Mouse (Mus musculus) right cerebral cortex, postnatal 25 days (tissue): Measurements from ENCODE around the gene Borcs7.

Source experiments
- DNase-seq: peaks from one replicate; pipeline ENCODE4 v3.0.0; 2022

The Borcs7 gene

GRCm38 (mm10) chr19:46665474-46665873, 24.2 kb upstream of the Borcs7 start:
- DNase-seq, result no peak

GRCm38 (mm10) chr19:46667300-46667699, 22.4 kb upstream of the Borcs7 start:
- DNase-seq, result no peak

- no peak for DNase-seq
Measured at GRCm38 (mm10) chr19:46668263-46668662, 21.4 kb upstream of the Borcs7 start.

DNA sequence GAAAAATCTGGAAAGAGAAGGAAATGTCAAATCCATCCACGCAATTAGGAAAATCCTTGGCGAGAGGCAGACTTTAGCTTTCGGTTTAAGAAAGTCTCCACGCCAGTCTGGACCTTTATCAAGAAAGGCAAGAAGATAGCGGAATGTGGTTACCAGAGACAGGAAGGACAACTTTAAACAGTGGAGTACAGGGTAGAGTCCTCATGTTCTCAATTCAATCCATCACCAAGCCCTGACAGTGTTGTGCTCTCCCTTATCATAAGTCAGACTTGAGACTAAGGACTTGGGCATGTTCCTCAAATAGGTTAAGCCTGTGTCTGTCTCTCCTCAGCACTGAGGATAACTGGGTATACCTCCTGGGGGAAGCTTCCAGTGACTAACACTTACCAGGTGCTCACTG, 19.9 kb upstream of the Borcs7 start:
- no peak for DNase-seq

- DNase-seq, result peak; percentile 45
Measured at GRCm38 (mm10) chr19:46670691-46671090, 19.0 kb upstream of the Borcs7 start.

DNA sequence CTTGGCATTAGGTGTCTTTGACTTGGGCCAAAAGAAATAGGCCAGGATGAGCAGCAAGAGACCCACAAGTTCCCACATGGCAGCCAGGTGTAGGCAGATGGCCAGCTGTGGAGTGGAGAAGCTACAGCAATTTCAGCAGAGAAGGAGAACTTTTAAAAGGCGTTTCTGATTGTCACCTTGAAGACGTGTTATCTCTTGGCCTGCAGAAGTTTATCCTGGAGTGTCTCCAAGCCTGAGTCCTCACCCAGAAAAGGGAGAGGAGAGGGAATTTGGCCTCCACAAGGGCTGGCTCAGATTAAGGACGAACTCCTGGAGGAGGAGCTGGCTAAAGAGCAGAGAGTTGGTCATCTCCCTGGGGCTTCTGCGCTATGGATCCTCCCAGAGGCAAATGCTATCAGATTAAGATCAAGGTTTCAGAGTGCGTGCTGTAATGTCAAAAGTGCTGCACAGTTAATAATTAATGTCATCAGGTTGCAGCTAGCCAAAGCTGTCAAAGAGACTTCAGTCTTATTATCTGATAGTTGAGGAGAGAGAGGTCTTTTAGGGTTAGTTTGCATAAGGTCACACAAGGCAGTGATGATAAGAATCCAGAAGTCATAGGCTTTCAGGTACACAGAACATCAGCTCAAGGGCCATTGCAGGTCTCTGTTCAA, 16.8 kb upstream of the Borcs7 start, which contains the start of gene Cyp17a1:
TSS of gene Cyp17a1 (minus strand) at position 407 of the 653 bp plus-strand sequence.
- no peak for DNase-seq

- DNase-seq, result no peak
Measured at GRCm38 (mm10) chr19:46675641-46676040, 14.1 kb upstream of the Borcs7 start.

DNA sequence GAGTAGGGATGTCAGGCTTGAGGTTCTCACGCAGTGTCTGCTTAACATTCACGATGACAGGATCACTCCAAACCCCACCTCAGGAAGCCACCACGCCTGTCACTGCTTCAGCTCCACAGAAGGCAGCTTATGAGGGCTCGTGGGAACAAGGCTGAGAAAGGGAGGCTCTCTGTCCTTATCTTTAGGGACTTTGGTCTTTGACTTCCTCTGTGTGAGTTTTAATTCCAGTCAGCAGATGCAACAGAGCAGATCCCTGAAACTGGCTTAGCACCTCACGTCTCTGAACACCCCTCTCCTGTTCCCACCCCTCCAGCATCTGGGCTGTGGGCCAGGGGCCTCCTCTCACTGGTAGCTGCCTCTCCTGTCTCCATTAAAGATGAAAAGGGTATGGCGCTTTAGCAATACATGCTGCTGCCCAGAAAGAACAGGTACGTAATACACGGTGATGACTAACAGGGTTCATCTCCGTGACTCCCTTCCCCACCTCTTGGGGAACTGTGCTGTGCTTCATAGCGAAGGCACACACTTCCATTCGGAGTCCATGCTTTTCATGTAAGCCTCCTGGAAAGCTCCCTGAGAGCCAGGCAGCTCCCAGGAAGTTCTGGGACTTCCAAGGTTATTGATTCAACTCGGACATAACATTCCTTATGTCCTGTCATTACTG, 9.9 kb upstream of the Borcs7 start:
- DNase-seq, result no peak

- DNase-seq, result no peak
Measured at GRCm38 (mm10) chr19:46690387-46690786, 681 bp downstream of the Borcs7 start.

GRCm38 (mm10) chr19:46691078-46691477, 1.4 kb downstream of the Borcs7 start:
- DNase-seq, result no peak

DNA sequence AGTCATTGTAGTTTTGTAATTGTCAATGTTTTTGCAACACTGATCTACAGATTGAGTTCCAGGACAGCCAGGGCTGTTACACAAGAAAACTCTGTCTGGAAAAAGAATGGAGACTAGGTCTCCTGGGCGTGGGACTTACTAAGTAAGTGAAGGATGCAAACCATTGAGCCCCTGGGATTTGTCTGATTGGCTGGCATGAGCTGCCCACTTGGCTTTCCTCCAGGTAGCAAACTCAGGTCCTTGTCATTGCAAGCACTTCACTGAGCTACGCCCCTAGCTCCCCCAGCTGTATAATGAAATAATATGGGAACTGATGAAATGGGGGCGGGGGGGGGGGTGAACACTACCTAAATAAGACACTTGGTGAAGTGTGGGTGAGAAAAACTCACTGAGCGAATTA, 3.4 kb downstream of the Borcs7 start:
- DNase-seq, result no peak

DNA sequence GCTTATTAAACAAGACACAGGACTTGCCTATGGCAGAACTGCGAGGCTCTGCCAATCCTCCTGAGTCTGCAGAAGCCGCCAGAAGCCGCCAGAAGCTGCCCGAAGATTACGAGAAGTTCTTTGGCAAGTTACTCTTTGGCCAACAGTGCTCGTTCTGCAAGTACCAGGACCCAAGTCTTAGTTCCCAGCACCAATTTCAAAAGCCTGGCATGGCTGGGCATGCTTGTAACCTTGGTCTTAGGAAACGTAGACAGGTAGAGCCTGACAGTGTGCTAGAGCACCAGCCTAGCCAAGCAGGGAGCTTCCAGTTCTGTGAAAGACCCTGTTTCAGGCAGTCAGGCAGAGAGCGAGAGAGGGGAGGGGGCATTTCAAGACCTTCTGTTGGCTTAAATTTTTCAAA, 6.8 kb downstream of the Borcs7 start:
- DNase-seq, result no peak

GRCm38 (mm10) chr19:46696943-46697342, 7.2 kb downstream of the Borcs7 start:
- DNase-seq, result no peak

GRCm38 (mm10) chr19:46697840-46698517, 8.3 kb downstream of the Borcs7 start:
- DNase-seq, result no peak

- peak; percentile 32 for DNase-seq
Measured at GRCm38 (mm10) chr19:46699011-46699481, 9.3 kb downstream of the Borcs7 start.

- DNase-seq, result no peak
Measured at GRCm38 (mm10) chr19:46701156-46701555, 11.4 kb downstream of the Borcs7 start.

DNA sequence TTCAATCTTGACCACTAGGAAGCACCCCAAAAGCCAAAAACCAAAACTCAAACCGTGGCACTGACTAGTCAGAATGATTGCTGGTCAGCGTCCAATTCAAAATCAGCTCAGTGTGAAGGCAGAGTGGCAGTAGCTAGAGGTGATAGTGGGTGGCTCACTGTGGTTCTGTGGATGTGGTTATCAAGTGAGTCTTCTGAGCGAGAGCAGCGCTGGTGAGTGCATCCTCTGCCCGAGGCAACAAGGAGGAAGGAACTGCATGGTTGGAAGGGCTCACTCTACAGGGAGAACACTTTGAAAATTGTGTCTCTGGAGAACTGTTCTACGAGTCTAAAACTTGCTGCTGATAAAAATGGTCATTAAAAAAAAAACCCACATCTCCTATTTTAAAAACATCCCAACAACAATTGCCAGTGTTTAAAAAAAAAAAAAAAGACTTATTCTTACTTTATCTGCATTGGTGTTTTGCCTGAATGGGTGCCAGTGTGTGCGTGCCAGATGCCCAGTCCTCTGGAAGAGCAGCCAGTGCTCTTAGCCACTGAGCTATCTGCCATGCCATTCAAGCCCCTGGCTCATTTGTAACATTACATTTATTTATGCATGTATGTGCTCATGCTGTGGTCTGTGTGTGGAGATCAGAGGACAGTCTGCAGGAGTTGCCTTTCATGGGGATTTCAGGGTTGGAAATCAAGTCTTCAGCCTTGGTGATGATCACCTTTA, 16.2 kb downstream of the Borcs7 start:
- no peak for DNase-seq

GRCm38 (mm10) chr19:46706540-46707295, 17.0 kb downstream of the Borcs7 start:
- no peak for DNase-seq

DNA sequence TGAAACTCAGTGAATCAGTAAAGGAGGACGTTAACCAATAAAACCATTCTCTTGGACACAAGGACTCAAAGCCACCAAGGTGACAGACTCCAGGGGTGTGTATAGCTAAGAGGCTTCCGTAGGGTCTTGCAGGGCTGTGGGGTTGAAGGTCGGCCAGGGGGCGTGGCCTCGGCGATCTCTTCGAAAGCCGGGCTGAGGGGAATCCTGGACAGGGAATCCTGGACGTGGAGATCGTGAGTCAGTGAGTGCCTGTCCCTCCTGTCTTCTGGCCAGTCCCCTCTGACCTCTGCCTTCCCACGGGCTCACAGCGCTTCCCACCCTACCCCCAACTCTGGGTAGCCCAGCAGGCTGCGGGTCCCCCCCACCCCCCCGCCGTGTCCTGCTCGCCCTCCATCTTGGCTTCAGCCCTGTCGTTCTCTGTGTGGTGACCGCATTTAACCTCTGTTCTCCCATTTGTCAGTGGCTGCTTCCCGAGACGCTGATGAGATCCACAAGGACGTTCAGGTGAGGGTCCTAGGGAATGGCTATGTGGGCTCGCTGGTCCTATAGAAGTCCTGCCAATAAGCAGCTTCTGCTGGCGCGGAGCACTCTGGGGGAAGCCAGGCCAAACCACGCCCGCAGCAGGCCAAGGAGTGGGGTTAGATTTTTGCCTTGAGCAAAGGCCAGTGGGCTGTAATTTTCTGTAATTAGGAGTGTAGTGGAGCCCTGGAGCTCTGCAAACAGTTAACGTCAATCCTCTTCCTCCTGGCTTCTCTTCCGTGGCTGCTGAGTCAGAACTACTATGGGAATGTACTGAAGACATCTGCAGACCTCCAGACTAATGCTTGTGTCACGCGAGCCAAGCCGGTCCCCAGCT, 17.8 kb downstream of the Borcs7 start, which contains the start of gene As3mt:
TSS of gene As3mt (plus strand) at position 163 of the 856 bp plus-strand sequence.
- no peak for DNase-seq

DNA sequence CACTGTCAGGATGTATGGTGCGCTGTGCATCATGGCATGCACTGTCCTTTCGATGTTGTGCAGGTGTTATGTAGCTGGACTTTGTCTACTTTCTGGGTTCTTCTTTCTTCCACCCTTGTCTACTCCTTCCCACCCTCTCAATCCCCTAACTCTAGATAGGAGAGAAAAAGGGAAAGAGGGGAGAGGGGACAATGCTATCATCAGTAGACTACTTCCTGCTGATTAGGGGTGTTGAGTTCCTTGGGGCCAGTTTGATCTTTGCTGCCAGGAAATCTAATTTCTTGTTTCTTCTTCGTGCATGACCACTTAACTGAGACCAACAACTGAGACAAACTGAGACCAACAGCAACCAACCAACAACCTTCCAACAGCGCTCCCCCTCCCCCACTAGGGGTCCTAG, 20.9 kb downstream of the Borcs7 start:
- DNase-seq, result no peak

DNA sequence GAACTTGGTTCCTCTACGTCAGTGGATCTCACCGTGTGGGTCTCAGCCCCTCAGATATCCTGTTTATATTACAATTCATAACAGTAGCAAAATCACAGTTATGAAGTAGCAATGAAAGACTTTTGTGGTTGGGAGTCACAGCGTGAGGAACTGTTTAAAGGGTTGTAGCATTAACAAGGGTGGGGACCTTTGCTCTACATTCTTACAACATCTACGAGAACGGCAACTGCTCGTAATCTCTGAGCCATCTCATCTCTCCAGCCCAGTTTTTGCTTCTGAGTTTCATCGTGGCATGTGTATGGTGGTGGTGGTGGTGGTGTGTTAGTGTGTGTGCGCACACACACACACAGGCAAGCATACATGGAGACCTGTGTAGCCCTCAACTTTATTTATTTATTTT, 24.5 kb downstream of the Borcs7 start:
- DNase-seq, result no peak
